Mouse (Mus musculus): Measurements from ENCODE around the gene 1190007I07Rik. TPM values are rescaled to one million over a fixed set of nuclear protein-coding genes. Genes with fewer than 3 reads are reported as not detected.

Gene 1190007I07Rik
- 39.0 and 41.2 TPM in 2 replicates for polyA plus RNA-seq (2014; fragmentation: Nextera tagmentation; extraction: Ambion mirVana)

GRCm38 (mm10) chr10:82622671-82623552 is at the start of gene 1190007I07Rik:
Gene 1190007I07Rik, minus strand, starts transcription at chr10:82623228.
- H3K4me2 ChIP-seq (ENCODE audit: low read depth, low read length), result peak within 1 kb of the TSS; percentile 54
- under 1% methylated on average over 52 of the region's 61 CpGs for WGBS
- ATAC-seq (replicated peaks; ENCODE audit: insufficient number of reproducible peaks, low FRiP score, low TSS enrichment, low read depth) (peak; percentile 88), DNase-seq (ENCODE audit: low spot score) (peak; percentile 95)
- H3K9ac ChIP-seq (replicated peaks; ENCODE audit: low read length), result peak within 1 kb of the TSS; percentile 76
- H3K27ac ChIP-seq (replicated peaks; ENCODE audit: low read depth, low read length), result peak within 1 kb of the TSS; percentile 73
- no peaks in the 10 kb centered on the region for H3K9me3 ChIP-seq (replicated peaks; ENCODE audit: control insufficient read depth, low read length)
- no peaks in the 10 kb centered on the region for H3K36me3 ChIP-seq (replicated peaks; ENCODE audit: control insufficient read depth, insufficient read depth, low read depth, low read length)
- no peaks in the 10 kb centered on the region for H3K4me1 ChIP-seq (ENCODE audit: control insufficient read depth, insufficient read depth, low read length)
- H3K27me3 ChIP-seq (ENCODE audit: control insufficient read depth, insufficient read depth, low read length), result no peaks in the 10 kb centered on the region
- peak within 1 kb of the TSS; percentile 58 for H3K4me3 ChIP-seq (ENCODE audit: low read depth, low read length)

DNA sequence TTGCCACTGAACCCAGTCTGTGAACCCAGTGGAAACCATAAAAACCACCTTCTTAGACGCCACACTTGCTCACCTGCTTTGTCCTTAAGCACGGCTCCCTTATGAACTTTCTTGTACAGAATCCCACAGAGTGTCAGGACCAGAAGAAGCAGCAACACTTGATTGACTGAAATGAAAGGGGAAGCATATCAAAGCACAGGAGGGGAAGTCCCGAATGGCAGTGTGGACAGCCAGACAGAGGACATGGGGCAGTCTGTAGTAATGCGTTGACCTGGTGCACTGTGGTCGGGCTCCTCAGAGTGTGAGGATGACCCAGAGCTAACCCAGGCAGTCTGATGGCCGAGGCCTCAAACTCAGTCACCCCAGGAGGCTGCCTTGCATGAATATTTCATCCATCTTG is 47.2 kb upstream of the 1190007I07Rik start:
- Histone ChIP-seq H3K36me3 (replicated peaks; ENCODE audit: control insufficient read depth, insufficient read depth, low read depth, low read length) (no peaks in the 10 kb centered on the region), H3K27ac (replicated peaks; ENCODE audit: low read depth, low read length) (no peak overlapping the region), H3K4me1 (ENCODE audit: control insufficient read depth, insufficient read depth, low read length) (no peaks in the 10 kb centered on the region), H3K4me3 (ENCODE audit: low read depth, low read length) (no peak overlapping the region), H3K9me3 (replicated peaks; ENCODE audit: control insufficient read depth, low read length) (no peaks in the 10 kb centered on the region), H3K4me2 (ENCODE audit: low read depth, low read length) (no peak overlapping the region), H3K9ac (replicated peaks; ENCODE audit: low read length) (no peak overlapping the region), H3K27me3 (ENCODE audit: control insufficient read depth, insufficient read depth, low read length) (no peaks in the 10 kb centered on the region)
- no peak for ATAC-seq (replicated peaks; ENCODE audit: insufficient number of reproducible peaks, low FRiP score, low TSS enrichment, low read depth)
- WGBS, result 74% methylated on average over 6 of the region's 6 CpGs
- DNase-seq (ENCODE audit: low spot score), result no peak

DNA sequence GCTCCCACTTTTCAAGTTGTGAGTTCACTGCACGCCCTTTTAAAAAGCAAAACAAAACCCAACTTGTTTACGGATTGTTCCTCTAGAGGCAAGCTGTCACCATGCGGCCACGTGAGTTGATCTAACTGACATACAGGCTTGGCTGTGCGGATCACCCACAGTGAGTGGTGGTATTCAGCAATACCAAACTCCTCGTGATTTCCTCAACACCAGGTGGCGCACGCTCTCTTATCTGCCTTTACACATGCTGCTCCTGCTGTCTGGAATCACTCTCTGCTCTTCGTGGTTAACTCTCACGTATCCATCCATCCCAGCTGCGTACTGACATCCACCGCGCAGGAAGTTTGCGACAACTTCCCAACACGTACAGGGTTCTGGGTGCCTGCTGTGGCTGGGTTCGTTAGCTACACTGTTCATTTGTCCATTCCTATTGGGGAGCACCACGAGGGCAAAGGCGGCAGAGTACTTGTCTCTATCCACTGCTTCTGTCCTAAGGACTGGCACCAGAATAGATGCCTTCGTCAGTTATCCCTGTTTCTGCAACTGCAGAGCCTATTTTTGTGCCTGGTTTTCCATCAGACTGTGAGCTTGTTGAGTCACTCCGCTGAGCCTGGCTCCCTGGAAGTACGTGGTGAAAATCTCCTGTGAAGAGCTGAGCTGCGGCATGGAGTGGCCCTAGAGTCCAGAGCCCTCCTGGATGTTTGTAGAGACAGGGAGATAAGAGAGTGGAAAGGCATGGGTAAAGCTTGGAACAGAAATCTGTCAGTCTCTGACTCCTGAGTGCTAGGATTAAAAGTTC is 43.6 kb upstream of the 1190007I07Rik start:
- DNase-seq (ENCODE audit: low spot score) (peak; percentile 92), ATAC-seq (replicated peaks; ENCODE audit: insufficient number of reproducible peaks, low FRiP score, low TSS enrichment, low read depth) (peak; percentile 89)
- Histone ChIP-seq H3K4me2 (ENCODE audit: low read depth, low read length) (peak overlapping the region; percentile 25; the same call in 1 of the 2 replicates), H3K36me3 (replicated peaks; ENCODE audit: control insufficient read depth, insufficient read depth, low read depth, low read length) (no peaks in the 10 kb centered on the region), H3K4me1 (ENCODE audit: control insufficient read depth, insufficient read depth, low read length) (no peaks in the 10 kb centered on the region), H3K4me3 (ENCODE audit: low read depth, low read length) (no peak overlapping the region), H3K27ac (replicated peaks; ENCODE audit: low read depth, low read length) (no peak overlapping the region), H3K9me3 (replicated peaks; ENCODE audit: control insufficient read depth, low read length) (no peaks in the 10 kb centered on the region), H3K27me3 (ENCODE audit: control insufficient read depth, insufficient read depth, low read length) (no peaks in the 10 kb centered on the region), H3K9ac (replicated peaks; ENCODE audit: low read length) (no peak overlapping the region)
- 27% methylated on average over 22 of the region's 22 CpGs for WGBS

DNA sequence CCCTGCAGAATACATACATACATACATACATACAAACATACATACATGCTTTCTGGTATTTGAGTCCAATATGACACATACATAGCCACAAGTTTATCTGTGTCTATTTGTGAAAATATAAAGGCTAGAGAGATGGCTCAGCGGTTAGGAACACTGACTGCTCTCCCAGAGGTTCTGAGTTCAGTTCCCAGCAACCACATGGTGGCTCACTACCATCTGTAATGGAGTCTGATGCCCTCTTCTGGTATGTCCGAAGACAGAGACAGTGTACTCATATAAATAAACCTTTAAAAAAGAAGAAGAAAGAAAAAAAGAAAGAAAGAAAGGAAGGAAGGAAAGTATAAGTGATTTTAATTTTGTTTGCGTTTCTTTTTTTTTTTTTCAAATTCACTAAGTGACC is 42.9 kb upstream of the 1190007I07Rik start:
- H3K9me3 ChIP-seq (replicated peaks; ENCODE audit: control insufficient read depth, low read length), result no peaks in the 10 kb centered on the region
- DNase-seq (ENCODE audit: low spot score) (no peak), ATAC-seq (replicated peaks; ENCODE audit: insufficient number of reproducible peaks, low FRiP score, low TSS enrichment, low read depth) (no peak)
- H3K36me3 ChIP-seq (replicated peaks; ENCODE audit: control insufficient read depth, insufficient read depth, low read depth, low read length), result no peaks in the 10 kb centered on the region
- H3K4me1 ChIP-seq (ENCODE audit: control insufficient read depth, insufficient read depth, low read length), result no peaks in the 10 kb centered on the region
- H3K4me2 ChIP-seq (ENCODE audit: low read depth, low read length), result no peak overlapping the region
- 60% methylated on average over 3 of the region's 3 CpGs for WGBS
- no peaks in the 10 kb centered on the region for H3K27me3 ChIP-seq (ENCODE audit: control insufficient read depth, insufficient read depth, low read length)
- no peak overlapping the region for H3K4me3 ChIP-seq (ENCODE audit: low read depth, low read length)
- H3K27ac ChIP-seq (replicated peaks; ENCODE audit: low read depth, low read length), result no peak overlapping the region
- no peak overlapping the region for H3K9ac ChIP-seq (replicated peaks; ENCODE audit: low read length)

DNA sequence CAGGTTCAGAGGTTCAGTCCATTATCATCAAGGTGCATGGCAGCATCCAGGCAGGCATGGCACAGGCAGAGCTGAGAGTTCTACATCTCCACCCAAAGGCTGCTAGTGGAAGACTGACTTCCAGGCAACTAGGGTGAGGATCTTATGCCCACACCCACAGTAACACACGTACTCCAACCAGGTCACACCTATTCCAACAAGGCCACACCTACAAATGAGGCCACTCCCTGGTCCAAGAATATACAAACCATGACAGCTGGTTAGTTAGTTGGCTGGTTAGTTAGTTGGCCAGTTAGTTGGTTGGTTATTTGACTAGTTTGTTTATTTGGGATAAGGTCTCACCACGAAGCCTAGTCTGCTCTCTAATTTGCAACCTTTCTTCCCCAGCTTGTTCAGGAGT is 40.3 kb upstream of the 1190007I07Rik start:
- no peak overlapping the region for H3K9ac ChIP-seq (replicated peaks; ENCODE audit: low read length)
- no peaks in the 10 kb centered on the region for H3K27me3 ChIP-seq (ENCODE audit: control insufficient read depth, insufficient read depth, low read length)
- no peak overlapping the region for H3K27ac ChIP-seq (replicated peaks; ENCODE audit: low read depth, low read length)
- no peak for DNase-seq (ENCODE audit: low spot score)
- no peak overlapping the region for H3K4me3 ChIP-seq (ENCODE audit: low read depth, low read length)
- no peak for ATAC-seq (replicated peaks; ENCODE audit: insufficient number of reproducible peaks, low FRiP score, low TSS enrichment, low read depth)
- no peaks in the 10 kb centered on the region for H3K9me3 ChIP-seq (replicated peaks; ENCODE audit: control insufficient read depth, low read length)
- H3K4me1 ChIP-seq (ENCODE audit: control insufficient read depth, insufficient read depth, low read length), result no peaks in the 10 kb centered on the region
- WGBS, result 84% methylated on average over 2 of the region's 2 CpGs
- no peaks in the 10 kb centered on the region for H3K36me3 ChIP-seq (replicated peaks; ENCODE audit: control insufficient read depth, insufficient read depth, low read depth, low read length)
- no peak overlapping the region for H3K4me2 ChIP-seq (ENCODE audit: low read depth, low read length)

GRCm38 (mm10) chr10:82662267-82662990 is 39.4 kb upstream of the 1190007I07Rik start:
- no peaks in the 10 kb centered on the region for H3K9me3 ChIP-seq (replicated peaks; ENCODE audit: control insufficient read depth, low read length)
- H3K27ac ChIP-seq (replicated peaks; ENCODE audit: low read depth, low read length), result no peak overlapping the region
- WGBS, result 84% methylated on average over 14 of the region's 14 CpGs
- ATAC-seq (replicated peaks; ENCODE audit: insufficient number of reproducible peaks, low FRiP score, low TSS enrichment, low read depth), result no peak
- H3K4me3 ChIP-seq (ENCODE audit: low read depth, low read length), result no peak overlapping the region
- H3K36me3 ChIP-seq (replicated peaks; ENCODE audit: control insufficient read depth, insufficient read depth, low read depth, low read length), result no peaks in the 10 kb centered on the region
- H3K4me2 ChIP-seq (ENCODE audit: low read depth, low read length), result no peak overlapping the region
- H3K4me1 ChIP-seq (ENCODE audit: control insufficient read depth, insufficient read depth, low read length), result no peaks in the 10 kb centered on the region
- no peak for DNase-seq (ENCODE audit: low spot score)
- H3K9ac ChIP-seq (replicated peaks; ENCODE audit: low read length), result no peak overlapping the region
- no peaks in the 10 kb centered on the region for H3K27me3 ChIP-seq (ENCODE audit: control insufficient read depth, insufficient read depth, low read length)

DNA sequence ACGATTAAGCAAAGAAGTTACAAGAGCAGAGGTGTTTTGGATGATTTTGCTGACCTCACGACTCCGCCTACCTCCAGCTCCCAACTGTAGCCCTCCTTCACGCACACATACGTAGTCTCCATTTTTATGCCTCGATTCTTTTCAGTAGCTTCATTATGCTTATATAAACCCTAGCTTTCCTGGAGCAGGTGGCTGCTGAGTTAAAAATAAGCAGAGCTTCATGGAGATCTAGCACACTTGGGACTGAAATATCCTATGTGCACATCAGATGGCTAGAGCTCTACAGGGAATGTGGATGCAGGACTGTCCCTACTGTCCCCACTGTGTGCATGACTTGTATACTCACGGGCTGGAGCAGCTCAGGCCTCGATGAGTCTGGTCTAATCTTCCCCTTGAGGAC is 38.8 kb upstream of the 1190007I07Rik start:
- Histone ChIP-seq H3K9ac (replicated peaks; ENCODE audit: low read length) (no peak overlapping the region), H3K27ac (replicated peaks; ENCODE audit: low read depth, low read length) (no peak overlapping the region), H3K9me3 (replicated peaks; ENCODE audit: control insufficient read depth, low read length) (no peaks in the 10 kb centered on the region), H3K4me3 (ENCODE audit: low read depth, low read length) (no peak overlapping the region), H3K4me1 (ENCODE audit: control insufficient read depth, insufficient read depth, low read length) (no peaks in the 10 kb centered on the region), H3K4me2 (ENCODE audit: low read depth, low read length) (no peak overlapping the region), H3K36me3 (replicated peaks; ENCODE audit: control insufficient read depth, insufficient read depth, low read depth, low read length) (no peaks in the 10 kb centered on the region), H3K27me3 (ENCODE audit: control insufficient read depth, insufficient read depth, low read length) (no peaks in the 10 kb centered on the region)
- 86% methylated on average over 8 of the region's 8 CpGs for WGBS
- DNase-seq (ENCODE audit: low spot score) (no peak), ATAC-seq (replicated peaks; ENCODE audit: insufficient number of reproducible peaks, low FRiP score, low TSS enrichment, low read depth) (no peak)
